Mouse (Mus musculus) cortical plate, adult 2 months (tissue): ENCODE data around the gene Thtpa. TPM values are rescaled to one million over a fixed set of nuclear protein-coding genes. Genes with fewer than 3 reads are reported as not detected.

Experiments used
- H3K27ac ChIP-seq: fragments of 200-500 bp; 2 replicates; pipeline ENCODE4 v1.5.1; 2012; ENCODE audit warnings: low read length, control low read depth, inconsistent platforms; ENCODE audit not compliant: insufficient read depth
- H3K4me1 ChIP-seq: fragments of 200-500 bp; 2 replicates; pipeline ENCODE4 v1.6.1; 2011; ENCODE audit warnings: low read length; ENCODE audit not compliant: control insufficient read depth, insufficient read depth
- H3K4me3 ChIP-seq: fragments of 200-500 bp; 2 replicates; pipeline ENCODE4 v1.5.1; 2011; ENCODE audit warnings: mild to moderate bottlenecking, low read length, control low read depth; ENCODE audit not compliant: insufficient read depth
- CTCF ChIP-seq: fragments of 200-500 bp; IDR thresholded peaks from 2 replicates; pipeline ENCODE4 v1.5.1; 2011; ENCODE audit warnings: mild to moderate bottlenecking, control low read depth, low read length; ENCODE audit not compliant: insufficient read depth; ENCODE audit errors: extremely low read depth
- POLR2A ChIP-seq: fragments of 200-500 bp; IDR thresholded peaks from 2 replicates; pipeline ENCODE4 v1.6.1; 2011; ENCODE audit warnings: mild to moderate bottlenecking, low read length, control low read depth; ENCODE audit not compliant: insufficient read depth; ENCODE audit errors: extremely low read depth
- polyA plus RNA-seq: library from polyadenylated mRNA; depleted of rRNA; stranded (reverse); fragments of >200 nt; gene quantifications from 2 replicates; pipeline ENCODE4 v1.2.3, GENCODE M21; 2012

Gene Thtpa
- polyA plus RNA-seq, 1 experiment: 13.8 TPM

- Histone ChIP-seq H3K4me1 (peaks cover 3% of the 10 kb centered on the region; the same call in 1 of the 2 replicates), H3K27ac (no peak overlapping the region), H3K4me3 (no peak overlapping the region)
- TF ChIP-seq CTCF (no peak), POLR2A (no peak; the same call in 1 of the 2 replicates)
Measured at GRCm38 (mm10) chr14:55061845-55062244, 32.7 kb upstream of the Thtpa start.

GRCm38 (mm10) chr14:55062626-55063025, 32.0 kb upstream of the Thtpa start:
- Histone ChIP-seq H3K4me1 (peaks cover 3% of the 10 kb centered on the region; the same call in 1 of the 2 replicates), H3K27ac (no peak overlapping the region), H3K4me3 (no peak overlapping the region)
- TF ChIP-seq CTCF: no peak
- TF ChIP-seq POLR2A: no peak

- TF ChIP-seq CTCF (no peak), POLR2A (no peak)
- Histone ChIP-seq H3K4me1 (peaks cover 3% of the 10 kb centered on the region; the same call in 1 of the 2 replicates), H3K4me3 (no peak overlapping the region), H3K27ac (0 out of 2 replicates have a peak overlapping the region, but pooled peaks have one; percentile 31)
Measured at GRCm38 (mm10) chr14:55063117-55063516, 31.5 kb upstream of the Thtpa start.

GRCm38 (mm10) chr14:55063581-55064381, 30.8 kb upstream of the Thtpa start:
- no peak overlapping the region for H3K4me3 ChIP-seq
- no peak for TF ChIP-seq POLR2A
- TF ChIP-seq CTCF: no peak
- no peak overlapping the region for H3K27ac ChIP-seq
- H3K4me1 ChIP-seq: peaks cover 3% of the 10 kb centered on the region; the same call in 1 of the 2 replicates

GRCm38 (mm10) chr14:55064481-55065370, 29.9 kb upstream of the Thtpa start:
- no peak overlapping the region for H3K4me3 ChIP-seq
- H3K4me1 ChIP-seq: peaks cover 3% of the 10 kb centered on the region; the same call in 1 of the 2 replicates
- TF ChIP-seq CTCF: no peak
- no peak for TF ChIP-seq POLR2A
- H3K27ac ChIP-seq: peak overlapping the region; percentile 4

- Histone ChIP-seq H3K27ac (0 out of 2 replicates have a peak overlapping the region, but pooled peaks have one; percentile 4), H3K4me3 (no peak overlapping the region), H3K4me1 (peaks cover 2% of the 10 kb centered on the region; the same call in 1 of the 2 replicates)
- no peak for TF ChIP-seq CTCF
- no peak for TF ChIP-seq POLR2A
Measured at GRCm38 (mm10) chr14:55065391-55065790, 29.2 kb upstream of the Thtpa start.

- Histone ChIP-seq H3K4me1 (peaks cover 4% of the 10 kb centered on the region), H3K4me3 (no peak overlapping the region), H3K27ac (no peak overlapping the region)
- TF ChIP-seq POLR2A (no peak), CTCF (no peak)
Measured at GRCm38 (mm10) chr14:55066042-55066441, 28.5 kb upstream of the Thtpa start.

GRCm38 (mm10) chr14:55071756-55072155, 22.8 kb upstream of the Thtpa start:
- 0 out of 2 replicates have a peak overlapping the region, but pooled peaks have one; percentile 5 for H3K27ac ChIP-seq
- H3K4me1 ChIP-seq: peaks cover 12% of the 10 kb centered on the region
- H3K4me3 ChIP-seq: peak overlapping the region; percentile 12; the same call in 1 of the 2 replicates
- TF ChIP-seq CTCF (no peak), POLR2A (no peak)

GRCm38 (mm10) chr14:55074416-55074815, 20.2 kb upstream of the Thtpa start:
- Histone ChIP-seq H3K4me1 (peaks cover 15% of the 10 kb centered on the region), H3K27ac (no peak overlapping the region), H3K4me3 (no peak overlapping the region)
- TF ChIP-seq POLR2A: no peak

- 0 out of 2 replicates have a peak overlapping the region, but pooled peaks have one; percentile 39 for H3K27ac ChIP-seq
- peaks cover 12% of the 10 kb centered on the region; the same call in 1 of the 2 replicates for H3K4me1 ChIP-seq
- H3K4me3 ChIP-seq: no peak overlapping the region
- TF ChIP-seq POLR2A (no peak), CTCF (no peak)
Measured at GRCm38 (mm10) chr14:55076224-55076623, 18.4 kb upstream of the Thtpa start.
